29 mouse cellular contexts compared by ENCODE assay signal in the genomic region with DNA sequence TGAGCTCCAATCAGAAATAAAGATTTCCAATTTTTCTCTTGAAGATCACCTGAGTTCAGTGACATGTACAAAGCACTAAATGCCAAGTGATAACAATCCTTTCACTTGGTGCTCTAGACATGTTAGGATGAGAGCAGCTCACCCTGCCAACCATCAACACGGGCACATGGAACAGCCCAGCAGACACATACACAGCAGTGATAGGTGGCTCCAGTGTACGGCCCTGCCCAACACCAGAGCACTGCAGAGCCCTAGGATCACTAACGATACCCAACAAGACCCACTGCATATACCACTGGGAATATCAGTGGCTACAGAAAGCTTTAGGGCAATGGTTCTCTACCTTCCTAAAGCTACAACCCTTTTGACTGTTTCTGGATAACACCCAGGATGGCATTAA. TPM values are rescaled to one million over a fixed set of nuclear protein-coding genes. Genes with fewer than 3 reads are reported as not detected.
"Had no signal": no experiment of that assay in that cellular context is flagged by ENCODE, and none has a peak within 500 bp of the region (broad histone marks: within the 10 kb centered on the region; RNA-seq: fewer than 3 reads in every experiment).

No protein-coding gene starts in this region.

- ATAC-seq: forebrain, embryonic 13.5 days; forebrain, embryonic 14.5 days; forebrain, embryonic 15.5 days; forebrain, embryonic 16.5 days; forebrain, postnatal 0 days had no signal

- H3K27ac ChIP-seq: embryonic facial prominence, embryonic 10.5 days; embryonic facial prominence, embryonic 12.5 days; embryonic facial prominence, embryonic 13.5 days; embryonic facial prominence, embryonic 15.5 days; forebrain, embryonic 10.5 days; forebrain, embryonic 13.5 days; forebrain, embryonic 15.5 days; gastrocnemius, adult 2 months; heart, adult 2 months had no signal

- H3K4me3 ChIP-seq: embryonic facial prominence, embryonic 10.5 days; embryonic facial prominence, embryonic 12.5 days; embryonic facial prominence, embryonic 13.5 days; embryonic facial prominence, embryonic 15.5 days; erythroblast, embryonic 14.5 days; forebrain, embryonic 10.5 days; forebrain, embryonic 13.5 days; forebrain, embryonic 15.5 days; gastrocnemius, adult 2 months; heart, adult 2 months had no signal

- H3K9ac ChIP-seq: embryonic facial prominence, embryonic 12.5 days; embryonic facial prominence, embryonic 13.5 days; embryonic facial prominence, embryonic 15.5 days; forebrain, embryonic 13.5 days; forebrain, embryonic 15.5 days; forebrain, postnatal 0 days had no signal

- H3K36me3 ChIP-seq: embryonic facial prominence, embryonic 10.5 days; embryonic facial prominence, embryonic 12.5 days; embryonic facial prominence, embryonic 13.5 days; embryonic facial prominence, embryonic 15.5 days; forebrain, embryonic 10.5 days; forebrain, embryonic 15.5 days had no signal

- DNase-seq: cerebellum, adult 2 months; cerebellum, adult 8-10 months; cerebellum, adult 9-10 months; cerebellum, adult 9-11 months; cerebellum, postnatal 10 days; cerebellum, postnatal 14 days; cerebellum, postnatal 25 days; cerebellum, postnatal 36 days; embryo, embryonic 11 days; forebrain, postnatal 0 days; gastrocnemius, adult 2 months; gastrocnemius, postnatal 10 days; gastrocnemius, postnatal 14 days; gastrocnemius, postnatal 25 days; gastrocnemius, postnatal 36 days; heart, adult 2 months had no signal

- H3K9me3 ChIP-seq: embryonic facial prominence, embryonic 10.5 days; embryonic facial prominence, embryonic 12.5 days; embryonic facial prominence, embryonic 13.5 days; embryonic facial prominence, embryonic 15.5 days; forebrain, embryonic 10.5 days; forebrain, embryonic 13.5 days; forebrain, embryonic 15.5 days had no signal

- H3K4me1 ChIP-seq: embryonic facial prominence, embryonic 10.5 days; embryonic facial prominence, embryonic 12.5 days; embryonic facial prominence, embryonic 13.5 days; embryonic facial prominence, embryonic 15.5 days; forebrain, embryonic 10.5 days; forebrain, embryonic 13.5 days; forebrain, embryonic 15.5 days had no signal

- H3K27me3 ChIP-seq: embryonic facial prominence, embryonic 12.5 days; embryonic facial prominence, embryonic 13.5 days; embryonic facial prominence, embryonic 15.5 days; forebrain, embryonic 15.5 days had no signal

- H3K4me2 ChIP-seq: embryonic facial prominence, embryonic 12.5 days; embryonic facial prominence, embryonic 13.5 days; embryonic facial prominence, embryonic 15.5 days; forebrain, embryonic 13.5 days; forebrain, embryonic 15.5 days; heart, embryonic 11.5 days had no signal

RNA-seq across cellular contexts. Expression of a gene that starts 54.2 kb away (rescaled TPM):
- total RNA-seq: common myeloid progenitor, adult 5-6 weeks; granulocyte monocyte progenitor cell, adult 5-6 weeks had no signal
- polyA plus RNA-seq: erythroblast, embryonic 14.5 days had no signal
